Mouse (Mus musculus) small intestine, adult 2 months (tissue): Measurements from ENCODE around the gene Utrn. TPM values are rescaled to one million over a fixed set of nuclear protein-coding genes. Genes with fewer than 3 reads are reported as not detected.

Experiments used
- H3K27ac ChIP-seq: fragments of 200-500 bp; 2 replicates; pipeline ENCODE4 v1.5.1; 2012; ENCODE audit warnings: low read depth, low read length, control low read depth, inconsistent platforms; ENCODE audit not compliant: insufficient read depth
- H3K27me3 ChIP-seq: fragments of 200-500 bp; 2 replicates; pipeline ENCODE4 v1.6.1; 2012; ENCODE audit warnings: mild to moderate bottlenecking, moderate library complexity, low read length, inconsistent platforms; ENCODE audit not compliant: control insufficient read depth, insufficient read depth
- H3K36me3 ChIP-seq: fragments of 200-500 bp; 2 replicates; pipeline ENCODE4 v1.6.1; 2012; ENCODE audit warnings: mild to moderate bottlenecking, low read length, control low read depth, inconsistent platforms; ENCODE audit not compliant: control insufficient read depth, insufficient read depth
- H3K4me1 ChIP-seq: fragments of 200-500 bp; 2 replicates; pipeline ENCODE4 v1.6.1; 2012; ENCODE audit warnings: low read length, inconsistent platforms, mixed read lengths; ENCODE audit not compliant: control insufficient read depth, insufficient read depth, insufficient read length
- H3K4me3 ChIP-seq: fragments of 200-500 bp; 2 replicates; pipeline ENCODE4 v1.5.1; 2012; ENCODE audit warnings: low read depth, mild to moderate bottlenecking, control low read depth, inconsistent platforms, low read length, moderate library complexity
- CTCF ChIP-seq: fragments of 200-500 bp; IDR thresholded peaks from 2 replicates; pipeline ENCODE4 v1.5.1; 2012; ENCODE audit warnings: low read depth, mild to moderate bottlenecking, control low read depth, inconsistent platforms, low read length, moderate library complexity, mixed read lengths; ENCODE audit not compliant: insufficient replicate concordance, insufficient read length; ENCODE audit errors: extremely low read depth
- POLR2A ChIP-seq: fragments of 200-500 bp; IDR thresholded peaks from 2 replicates; pipeline ENCODE4 v1.6.1; 2012; ENCODE audit warnings: low read depth, mild to moderate bottlenecking, control low read depth, inconsistent platforms, low read length, moderate library complexity
- WGBS: fragments of 180-500 bp; shearing (Covaris S2); methylation state at CpG from one replicate; pipeline ENCODE4 v1.1.7; 2018; 5-methylcytosine and 5-hydroxymethylcytosine counted together
- polyA plus RNA-seq: library from polyadenylated mRNA; depleted of rRNA; stranded (reverse); fragments of >200 nt; gene quantifications from 2 replicates; pipeline ENCODE4 v1.2.3, GENCODE M21; 2012

Utrn gene
- polyA plus RNA-seq, 1 experiment: 20.5 TPM

DNA sequence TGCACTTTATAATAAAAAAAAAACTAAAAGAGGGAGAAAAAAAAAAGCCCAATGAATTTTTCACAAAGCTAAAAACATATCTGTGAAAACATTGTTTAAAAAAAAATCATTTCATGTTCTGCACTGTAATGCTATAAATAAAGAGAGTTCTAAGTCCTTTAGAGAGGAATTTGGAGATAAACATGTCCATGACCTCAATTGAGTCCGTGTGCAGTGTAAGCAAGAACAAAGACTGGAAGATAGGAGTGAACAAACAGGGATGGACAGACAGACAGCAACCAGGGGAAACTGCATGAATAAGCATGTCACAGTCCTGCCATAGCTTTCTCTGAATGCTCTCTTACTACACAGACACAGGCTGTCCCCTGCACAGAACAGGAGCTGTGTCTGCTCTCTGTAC lies 347.1 kb downstream of the Utrn start:
- no peaks in the 10 kb centered on the region; the same call in 1 of the 2 replicates for H3K4me1 ChIP-seq
- H3K27ac ChIP-seq: no peak overlapping the region
- WGBS: 43% methylated on average over 1 of the region's 1 CpGs
- no peaks in the 10 kb centered on the region for H3K27me3 ChIP-seq
- H3K4me3 ChIP-seq: no peak overlapping the region
- peaks cover 5% of the 10 kb centered on the region; the same call in 1 of the 2 replicates for H3K36me3 ChIP-seq
- TF ChIP-seq POLR2A (no peak), CTCF (no peak)

DNA sequence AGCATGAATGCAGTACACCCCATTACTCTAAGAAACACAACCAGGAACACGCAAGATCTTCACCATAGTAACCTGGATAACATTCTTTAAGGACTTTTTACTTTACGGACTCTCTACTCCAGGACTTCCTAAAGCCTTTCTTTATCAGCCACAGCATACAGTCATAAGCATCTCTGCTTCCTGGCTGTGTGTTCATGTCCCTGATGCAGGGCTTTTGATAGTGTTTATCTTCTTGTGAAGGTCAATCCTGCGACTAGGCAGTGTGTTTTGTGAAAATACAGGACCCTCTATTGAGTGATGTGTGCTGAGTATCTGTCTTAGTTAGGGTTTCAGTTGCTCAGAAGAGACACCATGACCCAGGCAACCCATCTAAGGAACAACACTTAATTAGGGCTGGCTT lies 351.0 kb downstream of the Utrn start:
- no peaks in the 10 kb centered on the region; the same call in 1 of the 2 replicates for H3K4me1 ChIP-seq
- no peak overlapping the region for H3K4me3 ChIP-seq
- H3K27me3 ChIP-seq: no peaks in the 10 kb centered on the region
- no peak for TF ChIP-seq POLR2A
- TF ChIP-seq CTCF: no peak
- H3K36me3 ChIP-seq: peaks cover under 1% of the 10 kb centered on the region; the same call in 1 of the 2 replicates
- 66% methylated on average over 3 of the region's 3 CpGs for WGBS
- no peak overlapping the region for H3K27ac ChIP-seq

DNA sequence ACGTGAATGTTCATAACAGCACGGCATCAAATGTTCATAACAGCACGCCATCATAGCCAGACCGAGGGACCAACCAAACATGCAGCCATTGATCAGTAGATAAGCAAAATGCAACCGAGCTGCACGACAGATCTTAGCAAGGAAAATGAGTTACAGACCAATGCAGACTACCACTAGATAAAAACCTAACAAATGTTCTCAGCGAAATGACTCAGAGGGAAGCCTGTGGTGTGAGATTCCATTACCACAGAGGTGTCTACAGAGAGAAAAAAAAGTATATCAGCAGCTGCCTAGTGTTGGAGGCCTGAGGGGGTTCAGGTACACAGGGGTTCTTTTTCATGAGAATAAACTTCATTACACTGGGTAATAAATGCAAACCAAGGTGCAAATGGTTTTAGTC lies 363.6 kb downstream of the Utrn start:
- Histone ChIP-seq H3K27ac (no peak overlapping the region), H3K27me3 (no peaks in the 10 kb centered on the region), H3K4me3 (no peak overlapping the region), H3K4me1 (0 out of 2 replicates have a peak, but pooled peaks cover 2% of the 10 kb centered on the region), H3K36me3 (peaks cover 9% of the 10 kb centered on the region)
- TF ChIP-seq CTCF (no peak), POLR2A (no peak)
- 65% methylated on average over 7 of the region's 7 CpGs for WGBS

DNA sequence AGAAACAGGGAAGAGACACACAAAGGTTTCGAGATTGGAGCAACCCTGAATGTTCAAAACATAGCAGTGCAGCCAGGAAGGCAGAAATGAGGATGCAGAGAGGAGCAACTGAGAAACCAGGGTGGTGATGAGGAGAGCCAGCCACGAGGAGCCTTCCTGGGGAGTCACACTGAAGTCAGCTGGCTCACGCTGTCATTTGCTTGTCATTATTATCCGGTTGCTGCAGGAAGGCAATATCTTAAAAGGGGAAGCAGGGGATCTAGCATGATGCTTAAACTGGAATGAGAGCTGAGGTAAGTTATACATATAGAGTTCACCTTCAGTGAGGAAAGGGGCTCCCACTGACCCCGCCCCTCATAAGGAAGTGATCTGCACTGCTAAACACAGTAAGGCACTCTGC lies 368.7 kb downstream of the Utrn start:
- 88% methylated on average over 5 of the region's 5 CpGs for WGBS
- TF ChIP-seq CTCF (no peak), POLR2A (no peak)
- Histone ChIP-seq H3K4me3 (no peak overlapping the region), H3K27me3 (no peaks in the 10 kb centered on the region), H3K27ac (no peak overlapping the region), H3K36me3 (peaks cover 15% of the 10 kb centered on the region), H3K4me1 (0 out of 2 replicates have a peak, but pooled peaks cover 2% of the 10 kb centered on the region)

DNA sequence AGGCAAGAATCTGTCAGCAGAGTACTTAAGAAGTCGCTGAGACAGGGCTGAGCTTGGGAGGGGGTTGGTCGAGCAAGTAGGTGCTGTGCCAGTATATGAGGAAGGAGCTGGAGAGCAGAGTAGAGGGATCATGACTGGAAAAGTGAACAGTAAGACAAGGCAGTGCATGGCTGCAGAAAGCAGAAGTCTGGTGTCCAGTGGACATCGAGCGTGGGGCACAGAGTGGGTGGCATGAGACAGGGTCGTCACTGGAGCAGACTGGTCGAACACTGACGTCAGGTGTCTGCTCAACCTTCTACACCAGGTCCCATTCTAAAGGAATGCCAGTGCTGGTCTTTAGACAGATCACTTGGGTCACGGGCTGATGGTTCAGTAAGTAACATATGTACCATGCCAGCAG lies 371.6 kb downstream of the Utrn start:
- peaks cover 15% of the 10 kb centered on the region for H3K36me3 ChIP-seq
- 84% methylated on average over 8 of the region's 8 CpGs for WGBS
- TF ChIP-seq POLR2A (no peak), CTCF (no peak)
- H3K27me3 ChIP-seq: no peaks in the 10 kb centered on the region
- H3K4me3 ChIP-seq: no peak overlapping the region
- no peaks in the 10 kb centered on the region; the same call in 1 of the 2 replicates for H3K4me1 ChIP-seq
- no peak overlapping the region for H3K27ac ChIP-seq

DNA sequence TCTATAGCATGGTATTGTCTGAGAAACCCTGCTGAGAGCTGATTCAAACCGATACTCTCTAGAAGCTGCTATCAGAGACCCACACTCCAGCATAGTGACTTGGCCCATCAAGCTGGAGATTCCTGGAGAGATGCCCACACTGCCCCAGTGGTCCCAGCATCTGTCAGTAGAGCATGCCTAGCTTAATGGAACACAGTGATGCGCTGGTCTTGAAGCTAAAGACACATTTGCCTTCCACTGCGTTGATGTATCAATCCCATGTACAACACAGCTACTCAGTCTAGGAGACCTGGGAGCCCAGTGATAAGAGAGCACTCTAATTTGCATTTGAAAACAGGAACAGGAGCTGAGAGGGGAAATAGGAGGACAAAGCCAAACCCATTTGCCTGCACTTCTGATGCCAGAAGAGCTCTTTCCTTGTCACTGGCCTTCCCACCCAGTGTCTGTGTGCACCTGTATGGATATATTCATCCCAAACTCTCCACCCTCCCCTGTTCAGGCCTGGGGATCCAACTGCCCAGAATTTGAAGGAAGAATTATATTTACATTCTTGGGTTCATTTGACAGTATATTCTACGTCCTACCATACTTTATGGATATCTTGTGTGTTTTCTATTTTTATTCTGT lies 379.5 kb downstream of the Utrn start:
- Histone ChIP-seq H3K4me3 (no peak overlapping the region), H3K27me3 (no peaks in the 10 kb centered on the region), H3K4me1 (peaks cover 4% of the 10 kb centered on the region; the same call in 1 of the 2 replicates), H3K27ac (no peak overlapping the region), H3K36me3 (peaks cover 4% of the 10 kb centered on the region)
- no peak for TF ChIP-seq POLR2A
- no peak for TF ChIP-seq CTCF
- 65% methylated on average over 4 of the region's 4 CpGs for WGBS

DNA sequence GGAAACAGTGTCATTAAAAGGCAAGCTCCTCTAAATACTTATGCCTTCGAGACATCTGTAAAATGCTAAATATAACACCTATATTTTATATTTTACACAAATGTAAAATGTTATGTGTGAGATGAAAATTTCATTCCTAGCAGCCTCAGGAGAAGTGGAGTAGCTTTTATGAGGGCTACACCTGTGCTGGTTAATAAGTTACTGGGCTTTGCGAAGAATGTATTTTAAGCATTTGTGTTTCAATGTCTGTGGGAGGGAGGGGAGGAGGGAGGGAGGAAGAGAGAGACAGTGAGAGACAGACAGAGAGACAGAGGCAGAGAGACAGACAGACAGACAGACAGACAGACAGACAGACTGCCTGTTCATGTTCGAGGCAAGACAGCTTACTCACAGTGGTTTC lies 380.6 kb downstream of the Utrn start:
- H3K27ac ChIP-seq: 0 out of 2 replicates have a peak overlapping the region, but pooled peaks have one; percentile 10
- TF ChIP-seq POLR2A: no peak
- no peak for TF ChIP-seq CTCF
- H3K36me3 ChIP-seq: peaks cover 4% of the 10 kb centered on the region
- peaks cover 4% of the 10 kb centered on the region; the same call in 1 of the 2 replicates for H3K4me1 ChIP-seq
- no peaks in the 10 kb centered on the region for H3K27me3 ChIP-seq
- no peak overlapping the region for H3K4me3 ChIP-seq
- whole genome bisulfite sequencing: 23% methylated on average over 3 of the region's 3 CpGs

DNA sequence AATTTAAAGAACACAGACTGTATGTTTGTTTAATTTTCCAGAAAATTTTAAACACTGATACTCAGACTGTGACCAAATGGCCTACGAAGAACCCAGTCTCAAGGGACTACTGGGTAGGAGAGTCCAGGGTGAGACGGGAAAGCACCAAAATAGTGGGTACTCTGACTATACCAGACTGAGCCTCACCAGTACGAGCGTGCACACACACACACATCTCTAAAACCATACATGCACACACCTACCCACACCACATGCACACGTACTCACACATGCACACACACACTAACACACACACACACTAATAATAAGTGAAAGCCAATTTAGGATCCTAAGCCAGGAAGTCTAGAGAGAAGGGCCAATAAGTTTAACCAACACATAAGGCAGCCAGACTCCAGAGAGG lies 381.0 kb downstream of the Utrn start:
- Histone ChIP-seq H3K36me3 (peaks cover 4% of the 10 kb centered on the region), H3K27me3 (no peaks in the 10 kb centered on the region), H3K27ac (no peak overlapping the region), H3K4me3 (no peak overlapping the region), H3K4me1 (peaks cover 4% of the 10 kb centered on the region; the same call in 1 of the 2 replicates)
- TF ChIP-seq POLR2A: no peak
- no peak for TF ChIP-seq CTCF
- 62% methylated on average over 5 of the region's 5 CpGs for WGBS
